Mouse (Mus musculus) midbrain, embryonic 12.5 days (tissue): ENCODE results near the gene Zdhhc18. TPM values are rescaled to one million over a fixed set of nuclear protein-coding genes. Genes with fewer than 3 reads are reported as not detected.

Experiments used
- ATAC-seq: fragments of 200-750 bp; cut with Nextera tagmentation; 2 replicates; pipeline ENCODE4 v1.8.0; 2017; ENCODE audit warnings: low read depth, moderate TSS enrichment, moderate library complexity; ENCODE audit not compliant: low FRiP score
- H3K27ac ChIP-seq: fragments of 300-500 bp; sonication (generic); replicated peaks from 2 replicates; pipeline ENCODE4 v1.5.1; 2016; ENCODE audit warnings: mild to moderate bottlenecking
- H3K27me3 ChIP-seq: fragments of 300-500 bp; sonication (generic); 2 replicates; pipeline ENCODE4 v1.6.1; 2016; ENCODE audit warnings: mild to moderate bottlenecking
- H3K36me3 ChIP-seq: fragments of 300-500 bp; sonication (generic); 2 replicates; pipeline ENCODE4 v1.6.1; 2016
- H3K4me1 ChIP-seq: fragments of 300-500 bp; sonication (generic); 2 replicates; pipeline ENCODE4 v1.6.1; 2016
- H3K4me2 ChIP-seq: fragments of 300-500 bp; sonication (generic); replicated peaks from 2 replicates; pipeline ENCODE4 v1.6.1; 2016; ENCODE audit warnings: mild to moderate bottlenecking, moderate library complexity
- H3K4me3 ChIP-seq: fragments of 300-500 bp; sonication (generic); 2 replicates; pipeline ENCODE4 v1.5.1; 2016; ENCODE audit warnings: mild to moderate bottlenecking
- H3K9ac ChIP-seq: fragments of 300-500 bp; sonication (generic); replicated peaks from 2 replicates; pipeline ENCODE4 v1.6.1; 2016; ENCODE audit warnings: mild to moderate bottlenecking, moderate library complexity
- H3K9me3 ChIP-seq: fragments of 300-500 bp; sonication (generic); 2 replicates; pipeline ENCODE4 v1.6.1; 2016; ENCODE audit warnings: mild to moderate bottlenecking
- WGBS: fragments of 180-500 bp; shearing (Covaris S2); methylation state at CpG from one replicate; pipeline ENCODE4 v1.1.7; 2016; 5-methylcytosine and 5-hydroxymethylcytosine counted together
- polyA plus RNA-seq: library from polyadenylated mRNA; unstranded; fragments of >200 nt; fragmentation: Nextera tagmentation; extraction: Ambion mirVana; gene quantifications from 2 replicates; pipeline ENCODE4 v1.2.1, GENCODE M21; 2016

Zdhhc18 gene
- polyA plus RNA-seq, 1 experiment from 2014 or later = 4.7 TPM

DNA sequence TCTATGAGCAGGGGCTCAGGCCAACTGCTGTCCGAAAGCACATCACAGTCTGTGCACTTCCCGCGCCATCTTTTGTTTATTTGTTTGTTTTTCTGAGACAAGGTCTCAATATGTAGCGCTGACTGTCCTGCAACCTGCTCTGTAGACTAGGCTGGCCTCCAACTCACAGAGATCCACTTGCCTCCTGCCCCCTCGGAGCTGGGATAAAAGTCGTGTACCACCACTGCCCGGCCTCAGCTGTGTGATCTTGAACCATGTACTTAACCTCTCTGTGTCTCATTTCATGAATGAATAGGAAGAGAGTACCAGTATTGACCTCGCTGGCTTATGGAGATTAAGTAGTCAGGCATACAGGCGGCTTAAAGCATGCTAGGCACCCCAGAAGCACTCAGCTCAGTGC lies 23.3 kb downstream of the Zdhhc18 start:
- 81% methylated on average over 9 of the region's 9 CpGs for WGBS

DNA sequence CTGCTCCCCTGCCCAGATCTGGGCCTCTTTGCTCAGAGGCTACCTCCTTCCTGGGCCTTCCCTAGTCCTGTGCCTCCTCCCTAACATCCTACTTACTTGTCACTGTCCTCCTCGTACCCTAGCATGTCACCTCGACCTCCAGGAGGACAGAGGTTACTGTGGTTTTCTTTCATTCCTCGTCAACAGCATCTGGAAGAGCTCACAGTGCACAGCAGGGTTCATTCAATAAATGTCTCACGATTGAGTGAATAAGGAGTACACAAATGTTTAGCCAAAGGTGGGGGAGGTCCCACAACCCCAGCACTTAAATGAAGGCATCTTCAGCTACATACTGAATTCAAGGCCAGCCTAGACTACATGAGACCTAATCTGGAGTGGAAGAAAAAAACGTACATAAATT lies 23.7 kb downstream of the Zdhhc18 start:
- ATAC-seq = no peak
- WGBS = 38% methylated on average over 5 of the region's 5 CpGs
- Histone ChIP-seq H3K9me3 (no peaks in the 10 kb centered on the region), H3K27ac (no peak overlapping the region), H3K4me2 (no peak overlapping the region), H3K4me3 (no peak overlapping the region), H3K4me1 (peaks cover 3% of the 10 kb centered on the region; the same call in 1 of the 2 replicates), H3K9ac (no peak overlapping the region), H3K36me3 (peaks cover 40% of the 10 kb centered on the region), H3K27me3 (no peaks in the 10 kb centered on the region)

More for the DNA sequence above, 23.3 kb downstream of the Zdhhc18 start:
- H3K9me3 ChIP-seq = no peaks in the 10 kb centered on the region
- H3K27me3 ChIP-seq = no peaks in the 10 kb centered on the region
- peaks cover 40% of the 10 kb centered on the region for H3K36me3 ChIP-seq
- no peak overlapping the region for H3K27ac ChIP-seq
- H3K9ac ChIP-seq = no peak overlapping the region
- peaks cover 7% of the 10 kb centered on the region for H3K4me1 ChIP-seq
- H3K4me2 ChIP-seq = no peak overlapping the region
- no peak for ATAC-seq
- no peak overlapping the region for H3K4me3 ChIP-seq

DNA sequence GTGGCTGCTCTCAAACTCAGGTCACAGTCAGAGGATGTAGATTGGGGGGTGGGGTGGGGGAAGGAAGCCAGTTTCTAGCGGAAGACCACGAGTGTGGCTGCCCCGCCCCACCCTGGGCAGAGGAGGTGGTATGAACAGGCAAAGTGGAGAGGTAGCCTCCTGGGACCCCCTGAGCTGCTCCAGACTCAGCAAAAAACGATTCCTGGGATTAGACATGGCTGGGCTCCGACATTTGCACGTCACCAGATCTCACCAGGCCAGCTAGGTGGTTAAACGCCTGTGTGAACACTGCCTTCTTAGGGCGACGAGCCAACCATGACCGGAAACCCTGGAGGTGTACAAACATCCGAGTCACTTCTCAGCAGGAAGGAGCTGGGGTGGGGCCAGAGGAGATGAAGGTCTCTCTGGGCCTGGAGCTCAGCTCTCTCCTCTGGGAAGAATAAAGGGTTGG lies 24.3 kb downstream of the Zdhhc18 start:
- Histone ChIP-seq H3K27me3 (no peaks in the 10 kb centered on the region), H3K36me3 (peaks cover 41% of the 10 kb centered on the region), H3K9me3 (no peaks in the 10 kb centered on the region), H3K4me2 (no peak overlapping the region), H3K9ac (no peak overlapping the region), H3K4me3 (no peak overlapping the region), H3K4me1 (no peaks in the 10 kb centered on the region), H3K27ac (no peak overlapping the region)
- 53% methylated on average over 11 of the region's 11 CpGs for WGBS
- no peak for ATAC-seq

DNA sequence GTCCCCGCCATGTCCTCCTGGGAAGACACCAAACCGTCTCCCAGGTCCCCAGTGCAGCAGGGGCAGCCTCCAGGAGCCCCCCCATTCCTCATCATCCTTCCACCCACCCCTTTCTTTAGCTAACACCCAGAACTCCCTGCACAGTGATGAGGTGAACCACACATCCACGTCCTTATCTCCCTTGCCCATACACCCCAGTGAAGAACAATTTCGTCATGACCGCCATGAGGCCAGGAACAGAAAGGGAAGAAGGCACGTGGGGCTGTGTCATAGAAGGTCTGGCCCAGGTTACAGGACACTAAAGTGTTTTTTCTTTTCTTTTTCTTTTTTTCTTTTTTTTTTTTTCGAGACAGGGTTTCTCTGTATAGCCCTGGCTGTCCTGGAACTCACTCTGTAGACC lies 25.1 kb downstream of the Zdhhc18 start:
- Histone ChIP-seq H3K9ac (no peak overlapping the region), H3K4me1 (no peaks in the 10 kb centered on the region), H3K4me2 (no peak overlapping the region), H3K36me3 (peaks cover 49% of the 10 kb centered on the region), H3K9me3 (no peaks in the 10 kb centered on the region), H3K27ac (no peak overlapping the region), H3K27me3 (no peaks in the 10 kb centered on the region), H3K4me3 (no peak overlapping the region)
- 94% methylated on average over 7 of the region's 7 CpGs for WGBS
- no peak for ATAC-seq

DNA sequence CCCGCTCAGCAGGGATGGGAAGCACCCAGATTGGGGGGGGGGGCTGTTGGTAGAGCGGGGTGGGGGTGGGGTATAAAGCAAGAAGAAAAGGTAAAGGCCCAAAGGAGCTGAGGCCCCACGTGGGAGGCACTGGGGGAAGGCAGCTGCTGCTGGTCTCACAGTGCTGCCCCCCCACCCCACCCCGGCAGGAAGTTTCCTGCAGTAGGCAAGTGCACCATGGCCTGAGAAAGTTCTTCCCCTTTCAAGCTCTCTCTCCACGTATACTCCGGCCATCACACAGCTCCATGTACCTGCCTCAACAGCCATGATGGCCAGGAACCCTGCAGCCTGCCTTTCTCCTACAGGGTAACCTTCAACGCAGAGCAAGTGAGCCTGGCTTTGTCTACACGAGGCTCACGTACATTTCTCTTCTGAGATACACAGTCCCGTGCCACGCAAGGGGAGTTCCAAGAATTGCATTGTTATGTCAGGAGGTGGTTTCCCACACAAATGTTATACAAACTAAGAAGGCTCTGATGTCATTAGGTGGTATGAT lies 27.7 kb downstream of the Zdhhc18 start:
- Histone ChIP-seq H3K4me3 (no peak overlapping the region), H3K4me1 (no peaks in the 10 kb centered on the region), H3K27ac (no peak overlapping the region), H3K27me3 (no peaks in the 10 kb centered on the region), H3K9ac (no peak overlapping the region), H3K4me2 (no peak overlapping the region), H3K36me3 (peaks cover 50% of the 10 kb centered on the region), H3K9me3 (no peaks in the 10 kb centered on the region)
- WGBS = 85% methylated on average over 10 of the region's 11 CpGs
- ATAC-seq = no peak

DNA sequence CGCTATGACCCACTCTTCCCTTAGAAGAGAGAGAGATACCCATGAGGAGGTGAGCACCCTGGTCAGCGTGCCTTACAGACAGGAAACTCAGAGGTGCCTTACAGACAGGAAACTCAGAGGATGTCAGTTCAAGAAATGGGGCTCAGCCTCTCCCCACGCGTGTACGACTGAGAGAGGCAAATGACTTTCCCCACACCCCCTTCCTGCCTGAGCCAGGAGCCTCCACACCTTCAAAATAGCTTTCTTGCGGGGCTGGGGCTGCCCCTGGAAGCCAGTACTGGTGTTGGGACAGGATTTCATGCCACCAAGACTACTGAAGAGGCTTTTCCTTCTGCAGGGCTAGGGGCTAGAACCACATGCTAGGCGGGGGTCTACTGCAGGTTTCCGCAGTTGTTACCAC lies 29.3 kb downstream of the Zdhhc18 start:
- H3K4me3 ChIP-seq = no peak overlapping the region
- H3K4me2 ChIP-seq = no peak overlapping the region
- H3K27ac ChIP-seq = no peak overlapping the region
- WGBS = 89% methylated on average over 8 of the region's 8 CpGs
- peaks cover 38% of the 10 kb centered on the region for H3K36me3 ChIP-seq
- no peaks in the 10 kb centered on the region for H3K9me3 ChIP-seq
- no peak overlapping the region for H3K9ac ChIP-seq
- ATAC-seq = no peak
- H3K4me1 ChIP-seq = no peaks in the 10 kb centered on the region
- no peaks in the 10 kb centered on the region for H3K27me3 ChIP-seq

DNA sequence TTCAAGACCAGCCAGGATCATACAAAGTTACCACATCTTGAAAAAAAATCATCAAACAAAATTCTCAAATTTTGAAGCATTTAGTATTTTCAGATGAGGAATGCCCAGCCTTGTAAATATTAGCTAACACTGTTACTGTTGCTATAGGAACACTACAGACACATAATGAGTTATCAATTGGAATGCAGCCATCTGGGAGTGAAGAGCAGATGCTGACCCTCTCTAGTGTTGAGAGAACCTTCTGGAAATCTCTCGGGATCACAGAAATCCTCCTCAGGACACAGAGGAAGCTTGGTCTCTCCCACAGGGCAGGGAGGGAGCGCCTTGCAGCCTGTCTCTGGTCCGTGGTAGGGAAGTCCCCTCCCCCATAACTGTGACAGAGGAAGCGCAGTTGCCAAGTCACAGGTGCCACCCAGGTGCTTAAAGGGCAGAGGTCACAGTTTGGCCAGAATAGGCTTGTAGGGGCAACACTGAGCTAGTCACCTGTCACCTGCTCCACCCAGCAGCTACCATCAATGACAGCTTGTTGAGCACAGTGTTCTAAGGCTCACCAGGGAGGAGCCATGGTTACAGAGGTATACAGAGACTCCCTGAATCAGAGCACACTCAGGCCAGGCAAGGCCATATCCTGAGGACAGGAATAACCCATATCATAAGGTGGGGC lies 30.3 kb downstream of the Zdhhc18 start:
- 80% methylated on average over 4 of the region's 4 CpGs for WGBS
- Histone ChIP-seq H3K27ac (no peak overlapping the region), H3K4me3 (no peak overlapping the region), H3K36me3 (peaks cover 29% of the 10 kb centered on the region), H3K27me3 (no peaks in the 10 kb centered on the region), H3K9me3 (no peaks in the 10 kb centered on the region), H3K9ac (no peak overlapping the region), H3K4me1 (no peaks in the 10 kb centered on the region), H3K4me2 (no peak overlapping the region)
- ATAC-seq = no peak

DNA sequence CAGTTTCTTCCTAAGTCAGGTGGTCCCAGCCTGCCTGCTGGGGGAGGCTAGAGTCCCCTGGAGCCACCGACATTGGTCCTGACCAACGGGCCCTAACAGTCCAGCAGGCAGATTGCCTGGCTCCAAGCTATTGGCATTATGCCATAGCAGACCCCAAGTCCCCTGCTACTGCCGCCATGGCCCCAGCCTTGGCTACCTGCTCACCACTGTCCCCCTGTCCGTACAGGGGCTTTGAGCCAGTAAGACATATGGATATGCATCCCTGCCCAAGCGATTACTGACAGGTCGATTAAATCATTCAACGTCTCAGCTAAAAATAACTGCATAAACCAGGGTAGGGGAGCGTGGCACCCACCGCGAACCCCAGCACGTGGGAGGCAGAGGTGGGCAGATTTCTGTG lies 32.0 kb downstream of the Zdhhc18 start:
- no peak overlapping the region for H3K4me2 ChIP-seq
- WGBS = 96% methylated on average over 11 of the region's 11 CpGs

DNA sequence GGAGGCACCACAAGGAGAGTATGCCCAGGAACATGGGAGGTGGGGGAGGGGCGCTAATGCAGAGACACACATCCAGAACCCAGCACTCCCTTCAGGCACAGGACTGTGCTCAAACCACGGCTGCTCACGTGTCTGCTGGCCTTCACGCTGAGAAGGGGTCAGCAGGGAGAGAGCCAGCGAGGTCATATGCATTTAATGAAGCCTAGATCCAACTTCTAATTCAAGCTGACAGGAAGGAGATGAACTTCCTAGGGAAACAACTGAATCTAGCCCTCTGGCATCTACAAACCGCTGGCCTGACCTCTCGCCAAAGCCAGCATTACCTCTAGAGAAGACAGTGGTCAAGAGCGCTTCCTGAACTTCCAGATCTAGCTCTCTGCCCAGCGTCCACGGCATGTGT lies 34.5 kb downstream of the Zdhhc18 start:
- WGBS = 85% methylated on average over 10 of the region's 10 CpGs
- H3K9ac ChIP-seq = no peak overlapping the region
- H3K9me3 ChIP-seq = peaks cover 3% of the 10 kb centered on the region; the same call in 1 of the 2 replicates
- H3K4me1 ChIP-seq = no peaks in the 10 kb centered on the region
- H3K36me3 ChIP-seq = peaks cover 35% of the 10 kb centered on the region
- ATAC-seq = no peak
- no peak overlapping the region for H3K4me2 ChIP-seq
- H3K27me3 ChIP-seq = no peaks in the 10 kb centered on the region
- H3K4me3 ChIP-seq = no peak overlapping the region
- H3K27ac ChIP-seq = no peak overlapping the region

More for the DNA sequence above, 32.0 kb downstream of the Zdhhc18 start:
- Histone ChIP-seq H3K9ac (no peak overlapping the region), H3K9me3 (no peaks in the 10 kb centered on the region), H3K4me3 (no peak overlapping the region), H3K4me1 (no peaks in the 10 kb centered on the region), H3K36me3 (peaks cover 28% of the 10 kb centered on the region), H3K27me3 (no peaks in the 10 kb centered on the region), H3K27ac (no peak overlapping the region)
- no peak for ATAC-seq

DNA sequence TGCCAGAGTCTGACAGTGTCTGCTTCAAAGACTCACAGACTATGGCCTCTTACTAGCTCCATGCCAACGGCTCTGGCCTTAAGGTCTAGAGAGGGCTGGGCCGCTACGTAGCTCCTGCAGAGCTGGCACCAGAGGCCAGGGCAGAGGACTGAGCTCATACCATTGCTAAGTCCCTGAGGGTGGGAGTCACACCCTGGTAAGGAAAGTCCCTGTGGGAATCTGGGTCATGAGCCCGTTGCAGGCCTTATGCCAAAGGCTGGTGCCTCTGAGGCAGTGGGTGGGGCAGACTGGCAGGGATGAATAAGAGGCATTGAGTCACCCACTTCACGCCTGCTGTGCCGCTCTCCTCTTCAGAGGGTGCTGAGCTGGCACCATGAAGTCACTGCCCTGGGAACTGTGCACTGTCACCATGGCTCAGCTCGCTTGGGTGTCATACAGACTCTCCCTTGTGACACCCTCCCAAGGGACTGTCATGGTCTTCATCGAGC lies 35.6 kb downstream of the Zdhhc18 start:
- no peak overlapping the region for H3K27ac ChIP-seq
- no peak overlapping the region for H3K9ac ChIP-seq
- H3K9me3 ChIP-seq = peaks cover 3% of the 10 kb centered on the region; the same call in 1 of the 2 replicates
- no peak overlapping the region for H3K4me2 ChIP-seq
- peaks cover 30% of the 10 kb centered on the region for H3K36me3 ChIP-seq
- H3K27me3 ChIP-seq = no peaks in the 10 kb centered on the region
- no peak overlapping the region for H3K4me3 ChIP-seq
- ATAC-seq = no peak
- no peaks in the 10 kb centered on the region for H3K4me1 ChIP-seq
- 91% methylated on average over 8 of the region's 8 CpGs for WGBS

DNA sequence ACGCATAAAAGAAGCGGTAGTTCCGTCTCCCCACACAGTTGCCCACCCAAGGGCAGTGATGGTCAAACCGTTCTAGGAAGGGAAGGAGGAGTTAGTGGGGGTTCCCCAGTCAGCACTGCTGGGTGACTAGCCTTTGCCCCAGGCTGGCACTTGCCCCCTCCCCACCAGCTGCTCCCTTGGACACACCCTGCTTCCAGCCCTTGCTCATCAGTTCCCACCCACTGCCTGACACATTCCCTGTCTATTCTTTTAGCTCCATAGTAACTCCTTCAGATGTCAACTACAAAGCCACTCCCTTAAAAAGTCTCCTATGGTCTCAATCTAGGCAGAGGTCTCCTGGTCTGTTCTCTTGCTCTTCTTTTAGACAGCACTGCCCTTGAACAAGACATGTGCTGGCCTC lies 36.1 kb downstream of the Zdhhc18 start:
- no peak for ATAC-seq
- Histone ChIP-seq H3K27ac (no peak overlapping the region), H3K36me3 (peaks cover 30% of the 10 kb centered on the region), H3K4me3 (no peak overlapping the region), H3K9ac (no peak overlapping the region), H3K4me1 (no peaks in the 10 kb centered on the region), H3K4me2 (no peak overlapping the region), H3K27me3 (no peaks in the 10 kb centered on the region), H3K9me3 (peaks cover 3% of the 10 kb centered on the region; the same call in 1 of the 2 replicates)
- WGBS = 84% methylated on average over 4 of the region's 4 CpGs

DNA sequence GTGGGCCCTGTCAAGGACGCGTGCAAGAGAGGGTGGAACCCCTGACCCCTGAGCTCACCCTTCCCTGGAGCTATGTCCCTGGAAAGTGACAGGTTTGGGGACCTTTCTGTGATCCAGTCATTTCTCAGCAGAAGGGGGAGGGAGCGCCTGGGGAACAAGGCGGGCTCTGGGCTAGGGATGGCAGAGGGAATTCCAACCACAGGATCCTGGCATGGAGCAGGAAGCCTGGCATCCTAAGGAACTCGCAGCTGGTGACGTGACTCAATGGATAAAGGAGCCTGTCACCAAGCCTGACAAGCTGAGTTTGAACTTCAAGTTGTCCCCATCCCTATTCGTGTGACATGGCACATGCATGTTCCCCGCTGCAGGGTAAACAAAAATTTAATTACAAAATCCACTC lies 36.9 kb downstream of the Zdhhc18 start:
- H3K27ac ChIP-seq = no peak overlapping the region
- no peak for ATAC-seq
- H3K4me2 ChIP-seq = no peak overlapping the region
- 88% methylated on average over 8 of the region's 8 CpGs for WGBS
- no peak overlapping the region for H3K9ac ChIP-seq
- H3K4me3 ChIP-seq = no peak overlapping the region
- H3K27me3 ChIP-seq = no peaks in the 10 kb centered on the region
- H3K4me1 ChIP-seq = no peaks in the 10 kb centered on the region
- peaks cover 38% of the 10 kb centered on the region for H3K36me3 ChIP-seq
- H3K9me3 ChIP-seq = peaks cover 3% of the 10 kb centered on the region; the same call in 1 of the 2 replicates
